Mouse (Mus musculus): ENCODE measurements around the gene Smyd3.

The Smyd3 gene

DNA sequence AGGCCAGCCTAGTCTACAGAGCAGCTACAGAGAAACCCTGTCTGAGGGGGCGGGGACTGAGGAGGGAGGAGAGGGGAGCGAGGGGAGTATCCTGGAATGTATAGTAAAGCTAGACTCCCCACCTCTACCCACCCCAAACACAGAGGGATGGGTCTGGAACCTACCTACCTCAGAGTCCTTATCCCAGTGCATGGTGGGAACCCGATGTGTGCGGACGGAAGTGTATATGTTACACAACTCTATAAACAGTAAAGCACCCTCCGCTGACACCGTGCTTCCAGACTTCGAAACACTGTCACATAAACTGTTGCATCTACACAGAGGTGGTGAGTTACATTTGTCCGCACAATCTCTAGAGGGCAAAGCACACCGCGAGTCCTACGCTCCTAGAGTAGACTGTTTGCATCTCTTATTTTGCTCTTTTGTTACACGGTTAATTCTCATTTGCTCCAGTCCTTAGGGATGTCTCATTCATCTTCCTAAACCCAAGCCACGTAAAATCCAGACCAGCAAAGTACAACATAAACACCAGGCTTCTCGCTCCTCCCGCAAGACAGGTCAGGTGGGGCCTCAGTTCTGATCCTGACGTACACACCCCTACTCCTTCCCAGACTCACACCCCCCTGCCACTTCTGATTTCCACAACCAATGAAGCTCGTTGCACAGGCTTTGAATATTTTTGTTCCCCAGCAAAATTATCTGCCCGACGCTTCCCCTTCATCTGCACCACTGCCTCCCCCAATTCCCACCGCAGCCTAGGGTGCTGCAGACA, 714 bp downstream of the Smyd3 start:
- DNase-seq, result peak in 1 of 2 experiments; percentile 22

DNA sequence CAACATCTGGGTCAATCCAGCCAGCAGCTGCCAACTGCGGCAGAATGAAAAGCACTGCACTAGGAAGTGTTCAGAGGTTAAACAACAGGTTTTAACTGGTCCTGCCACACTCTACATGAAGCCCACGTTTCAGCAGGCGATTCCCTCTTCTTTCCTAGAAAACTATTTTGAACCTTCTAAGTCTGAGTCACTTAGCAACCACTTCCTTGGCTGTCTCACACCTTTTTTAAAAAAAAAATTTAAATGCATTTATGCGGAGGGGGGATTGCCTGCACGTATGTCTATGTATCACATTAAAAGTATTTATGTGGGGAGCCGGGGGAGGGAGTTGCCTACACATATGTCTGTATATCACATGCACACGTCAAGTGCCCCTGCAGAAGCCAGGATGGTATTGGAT, 5.9 kb downstream of the Smyd3 start:
- no peak for DNase-seq

DNA sequence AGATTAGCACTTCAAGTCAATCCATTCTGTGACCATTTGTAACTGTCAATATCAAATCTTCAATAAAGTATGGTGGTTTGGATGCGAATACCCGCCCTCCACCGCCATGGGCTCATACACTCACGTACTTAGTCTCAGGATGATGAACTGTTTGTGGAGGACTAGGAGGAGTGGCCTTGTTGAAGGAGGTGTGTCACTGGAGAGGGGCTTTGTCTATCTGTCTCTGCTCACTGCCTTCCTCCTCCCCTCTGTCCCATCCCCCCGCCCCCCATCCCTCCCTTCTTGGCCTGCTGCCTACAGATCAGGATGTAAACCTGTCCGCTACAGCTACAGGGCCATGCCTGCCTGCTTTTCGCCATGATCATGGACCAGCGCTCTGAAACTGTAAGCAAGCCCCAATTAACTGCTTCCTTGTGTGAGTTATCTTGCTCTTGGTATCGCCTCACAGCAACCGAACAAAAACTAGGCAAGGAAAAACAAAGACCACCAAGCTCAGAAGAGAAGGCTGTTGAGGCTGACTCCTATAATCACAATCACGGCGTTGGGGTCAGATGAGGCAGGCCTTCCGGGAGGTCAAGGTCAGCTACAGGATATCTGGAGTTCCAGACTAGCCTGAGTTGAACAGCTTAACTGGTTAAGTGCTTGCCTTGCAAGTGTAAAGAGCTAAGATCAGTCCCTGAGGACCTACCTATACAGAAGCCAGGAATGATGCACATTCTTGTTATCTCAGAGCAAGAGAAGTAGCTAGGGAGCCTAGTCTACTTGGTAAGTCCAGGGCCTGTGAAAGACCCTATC, 7.1 kb downstream of the Smyd3 start:
- no peak for DNase-seq

DNA sequence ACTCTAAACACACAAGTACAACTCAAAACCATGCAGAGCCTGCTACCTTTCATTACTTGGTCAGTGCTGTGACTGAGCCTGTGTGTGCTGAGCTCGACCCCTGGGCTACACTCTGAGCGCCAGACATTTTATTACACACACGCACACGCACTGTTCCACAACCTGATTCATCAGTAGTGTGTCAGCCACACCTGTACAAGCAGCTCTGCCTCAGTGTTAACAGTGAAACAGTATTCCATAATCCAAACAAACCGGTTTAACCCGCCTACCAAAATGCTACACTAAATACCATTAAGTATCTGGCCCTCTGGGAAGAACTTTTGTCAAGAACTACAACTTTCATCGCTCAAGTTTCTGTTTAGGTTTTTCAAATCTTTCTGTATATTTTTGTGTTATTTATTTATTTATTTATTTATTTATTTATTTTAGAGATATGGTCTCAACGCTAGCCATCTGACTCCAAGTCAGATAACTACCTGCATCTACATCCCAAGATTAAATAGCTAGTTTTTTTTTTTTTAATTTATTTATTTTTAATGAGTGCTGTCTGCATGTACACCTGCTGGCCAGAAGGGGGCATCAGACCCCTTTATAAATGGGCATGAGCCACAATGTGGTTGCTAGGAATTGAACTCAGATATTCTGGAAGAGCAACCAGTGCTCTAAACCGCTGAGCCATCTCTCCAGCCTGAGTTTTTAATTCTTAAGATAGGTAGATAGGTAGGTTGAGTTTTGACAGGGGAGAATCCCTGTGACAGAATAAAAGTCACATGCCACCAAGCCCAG, 11.1 kb downstream of the Smyd3 start:
- DNase-seq, result peak in 1 of 2 experiments; percentile 15

DNA sequence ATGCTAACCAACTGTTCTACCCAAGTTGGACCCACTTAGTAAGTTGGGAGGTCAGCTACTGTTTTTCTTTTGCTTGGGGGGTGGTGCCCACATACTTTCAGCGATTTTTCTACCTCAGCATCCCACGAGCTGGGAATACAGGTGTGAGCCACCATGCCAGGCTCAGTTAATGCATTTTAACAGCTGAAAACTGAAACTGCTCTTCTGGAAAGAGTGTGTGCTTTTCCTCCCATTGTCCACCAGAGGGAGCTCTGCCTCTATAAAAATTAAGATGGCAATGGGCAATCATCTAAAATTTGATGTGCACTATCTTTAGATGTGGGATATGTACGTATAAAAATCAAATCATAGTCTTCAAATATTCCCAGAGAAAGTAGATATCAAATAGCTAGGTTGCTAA, 15.3 kb downstream of the Smyd3 start:
- no peak for DNase-seq

DNA sequence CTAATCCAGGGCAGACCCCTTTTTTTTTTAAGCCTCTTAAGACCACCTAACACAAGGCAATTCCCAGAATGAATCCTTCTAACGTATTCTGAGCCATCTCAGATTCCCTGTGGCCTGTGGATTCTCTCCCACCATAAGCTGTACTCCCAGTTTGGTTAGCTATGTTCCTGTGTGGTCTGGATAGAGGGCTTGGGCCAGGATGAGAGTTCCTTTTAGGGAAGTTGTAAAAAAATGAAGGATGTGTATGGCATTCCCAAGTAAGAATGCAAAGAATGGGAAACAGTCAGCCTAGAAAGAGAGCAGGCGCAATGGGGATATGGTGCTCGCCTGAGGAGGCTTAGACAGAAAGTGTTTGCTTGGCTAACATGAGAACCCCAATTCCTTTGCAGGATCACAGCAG, 18.6 kb downstream of the Smyd3 start:
- DNase-seq, result no peak

DNA sequence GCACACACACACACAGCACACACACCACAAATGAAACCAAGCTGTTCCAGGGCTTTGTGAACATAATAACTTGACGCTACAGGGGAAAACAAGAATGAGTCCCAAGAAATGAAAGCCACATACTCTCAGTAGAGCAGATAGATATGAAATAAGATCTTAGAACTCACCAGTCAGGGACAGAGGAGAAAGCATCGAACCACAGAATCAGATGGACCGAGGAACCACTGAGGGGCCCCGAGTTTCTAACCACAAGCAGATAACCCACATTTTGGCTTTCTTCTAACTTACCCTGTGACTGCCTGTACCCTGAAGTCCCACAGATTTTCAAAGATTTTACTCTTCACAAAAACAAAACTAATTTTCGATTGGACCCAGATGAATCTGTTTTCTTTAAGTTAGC, 24.9 kb downstream of the Smyd3 start:
- DNase-seq, result no peak

DNA sequence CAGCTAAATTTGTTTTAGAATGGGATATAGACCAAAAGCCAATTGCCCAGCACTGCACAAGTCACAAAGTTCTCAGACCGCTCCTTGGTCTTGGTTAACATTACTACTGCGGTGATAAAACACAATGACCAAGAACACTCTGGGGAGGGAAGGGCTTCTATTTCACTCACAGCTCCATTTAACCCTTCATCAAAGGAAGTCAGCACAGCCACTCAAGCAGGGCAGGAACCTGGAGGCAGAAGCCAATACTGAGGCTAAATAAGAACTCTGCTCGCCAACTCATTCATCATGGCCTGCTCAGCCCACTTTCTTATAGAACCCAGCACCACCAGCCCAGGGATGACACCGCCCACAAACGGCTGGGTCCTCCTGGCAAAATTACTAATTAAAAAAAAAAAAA, 29.3 kb downstream of the Smyd3 start:
- no peak for DNase-seq

DNA sequence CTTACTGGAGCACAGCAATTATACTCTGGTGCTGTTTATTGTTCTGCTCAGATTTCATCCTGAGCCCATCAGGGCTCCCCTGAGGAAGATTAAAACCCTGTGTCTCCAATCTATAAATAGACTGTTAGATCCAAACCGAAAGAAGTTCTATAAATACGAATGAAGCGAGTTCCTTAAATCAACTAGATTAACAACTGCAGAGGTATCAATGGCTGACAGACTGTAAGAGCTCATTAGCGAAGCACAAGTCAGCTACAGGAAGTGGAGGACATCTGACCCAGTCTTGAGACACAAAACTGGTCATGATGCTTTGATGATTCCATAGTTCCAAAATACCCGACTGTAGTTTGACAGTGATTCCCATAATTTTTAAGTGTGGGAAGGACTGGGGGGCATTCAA, 29.9 kb downstream of the Smyd3 start:
- no peak for DNase-seq

DNA sequence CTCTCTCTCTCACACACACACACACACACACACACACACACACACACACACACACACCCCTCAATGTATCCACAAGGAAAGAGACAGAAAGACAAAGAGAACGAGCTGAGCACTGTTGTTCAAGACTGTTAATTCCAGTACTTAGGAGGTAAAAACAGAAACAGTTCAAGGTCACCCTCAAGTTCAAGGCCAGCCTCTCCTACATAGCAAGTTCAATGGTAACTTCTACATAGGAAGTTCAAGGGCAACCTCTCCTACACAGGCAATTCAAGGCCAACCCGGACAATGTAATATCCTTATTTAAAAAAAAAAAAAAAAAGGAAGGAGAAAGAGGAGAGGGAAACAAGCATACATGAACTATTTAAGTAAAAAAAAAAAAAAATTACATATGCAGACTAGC, 30.6 kb downstream of the Smyd3 start:
- no peak for DNase-seq

DNA sequence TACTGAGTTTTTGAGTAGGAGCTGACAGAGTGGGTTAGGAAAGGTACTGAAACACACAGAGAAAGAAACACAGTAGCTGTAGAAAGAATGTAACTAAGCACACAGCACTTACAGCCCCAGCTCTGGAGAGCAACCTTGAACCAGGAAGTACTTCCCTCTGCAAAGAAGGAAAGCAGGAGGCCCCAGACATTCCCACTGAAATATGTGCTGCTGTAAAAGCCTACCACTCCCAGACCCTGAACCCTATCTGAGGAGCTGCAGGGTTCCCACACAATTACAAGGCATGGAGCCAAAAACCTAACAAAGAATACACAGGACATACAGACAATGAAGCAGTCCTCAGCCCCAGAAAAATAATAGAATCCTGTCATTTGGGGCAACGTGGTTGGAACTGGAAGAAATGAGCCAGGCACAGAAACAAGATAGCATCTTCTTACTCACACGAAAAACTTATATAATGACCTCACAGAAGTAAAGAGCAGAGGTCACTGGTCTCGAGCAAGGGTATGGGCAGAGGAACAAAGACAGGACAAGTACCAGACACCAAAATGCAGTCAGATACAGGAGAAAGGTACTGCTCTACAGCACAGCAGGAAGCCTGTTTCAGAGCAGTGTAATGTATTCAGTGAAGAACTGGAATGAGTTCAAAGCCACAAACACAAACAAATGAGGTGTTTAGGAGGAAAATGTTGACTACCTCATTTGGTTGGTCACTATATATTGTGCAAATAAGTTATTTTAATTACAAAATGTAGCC, 31.9 kb downstream of the Smyd3 start:
- no peak for DNase-seq

DNA sequence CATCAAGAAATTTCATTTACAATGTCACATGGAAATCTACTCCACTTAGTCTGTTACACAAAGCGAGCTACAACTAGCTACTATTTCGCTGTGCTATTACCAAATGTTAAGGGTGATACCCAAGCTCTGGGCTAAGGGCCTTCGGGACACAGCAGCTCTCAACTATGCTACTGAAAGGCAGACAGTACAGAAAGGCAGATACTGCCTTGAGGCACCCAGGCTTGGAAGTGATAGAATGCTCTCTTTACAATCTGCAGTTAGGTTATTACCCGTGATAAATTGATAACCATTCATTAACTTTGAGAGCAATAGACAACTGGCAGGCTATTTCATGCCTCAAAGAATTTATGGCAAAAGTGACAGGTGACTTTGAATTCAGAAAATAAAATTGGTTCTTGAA, 37.0 kb downstream of the Smyd3 start:
- no peak for DNase-seq

DNA sequence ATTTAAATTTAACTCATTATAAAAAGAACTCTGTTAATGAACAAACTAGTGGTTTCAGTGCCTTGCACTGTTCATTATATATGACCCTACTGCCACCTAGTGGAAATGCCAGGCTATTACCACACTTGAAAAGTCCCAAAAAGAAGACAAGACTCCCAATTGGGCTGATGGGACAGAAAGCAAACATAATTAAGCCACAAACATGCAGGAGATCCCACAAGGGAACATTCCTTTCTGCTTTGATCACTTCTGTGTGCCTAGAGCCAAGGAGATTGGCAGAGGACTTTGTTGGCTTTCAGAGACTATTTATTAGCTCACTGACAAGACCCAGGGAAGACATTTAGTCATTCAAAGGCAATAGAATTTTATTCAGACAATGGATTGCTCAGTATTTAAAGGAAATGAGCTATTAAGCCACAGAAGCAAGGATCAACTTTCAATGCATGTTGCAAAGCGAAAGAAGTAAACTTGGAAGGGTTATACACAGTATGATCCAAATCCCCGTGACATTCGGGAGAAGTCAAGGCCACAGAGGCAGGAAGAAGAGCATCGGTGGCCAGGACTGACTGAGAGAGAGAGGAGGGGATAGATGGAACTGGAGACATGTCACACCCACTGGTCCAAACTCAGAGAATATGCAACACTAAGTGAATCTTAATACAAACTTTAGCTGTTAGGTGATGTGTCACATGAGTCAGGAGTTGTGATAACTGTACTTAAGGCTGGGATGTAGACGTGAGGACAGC, 40.5 kb downstream of the Smyd3 start:
- DNase-seq, result peak in 1 of 2 experiments; percentile 39

DNA sequence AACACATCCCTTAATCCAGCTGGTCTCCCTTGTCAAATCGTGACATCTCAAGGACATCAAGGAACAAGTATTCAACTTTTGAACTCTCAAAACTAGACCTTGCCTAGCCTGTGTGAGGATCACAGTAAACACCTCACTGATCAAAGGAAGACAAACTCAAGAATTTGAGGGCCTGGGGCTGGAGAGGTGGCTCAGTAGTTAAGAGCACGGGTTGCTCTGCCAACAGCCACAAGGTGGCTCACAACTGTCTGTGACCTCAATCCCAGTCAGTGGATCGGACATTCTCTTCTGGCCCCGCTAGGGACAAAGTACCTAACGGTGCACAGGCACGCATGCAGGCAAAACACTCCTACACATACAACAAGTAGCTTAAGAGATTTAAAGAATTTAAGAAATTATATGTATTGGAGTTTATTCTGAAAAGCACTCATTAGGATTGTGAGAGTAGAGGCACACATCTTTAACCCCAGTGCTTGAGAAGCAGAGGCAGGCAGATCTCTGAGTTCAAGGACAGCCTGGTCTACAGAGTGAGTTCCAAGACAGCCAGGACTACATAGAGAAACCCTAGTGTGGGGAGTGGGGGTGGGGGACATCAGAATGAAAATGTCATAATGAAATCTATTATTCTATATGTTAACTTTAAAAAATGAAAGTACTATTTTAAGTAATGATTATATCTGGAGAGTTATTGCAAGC, 41.2 kb downstream of the Smyd3 start:
- no peak for DNase-seq

DNA sequence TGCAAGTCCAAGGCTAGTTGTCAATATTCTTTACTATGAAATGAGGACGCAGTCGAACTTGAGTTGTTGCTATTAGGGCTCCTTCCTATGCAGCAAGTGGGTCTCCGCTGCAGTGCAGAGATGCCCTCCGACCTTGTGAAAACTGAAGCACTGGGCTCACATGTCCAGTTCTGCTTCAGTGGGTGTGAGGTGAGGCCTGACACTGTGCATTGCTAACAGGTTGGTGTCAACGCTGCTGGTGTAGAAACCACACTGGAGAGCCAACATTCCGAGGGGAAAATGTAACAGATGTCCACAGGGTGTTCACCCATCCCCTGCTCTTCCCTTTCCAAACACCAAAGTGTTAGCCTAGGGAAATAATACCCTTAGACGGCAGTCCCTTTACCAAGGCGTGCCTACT, 43.1 kb downstream of the Smyd3 start:
- no peak for DNase-seq

DNA sequence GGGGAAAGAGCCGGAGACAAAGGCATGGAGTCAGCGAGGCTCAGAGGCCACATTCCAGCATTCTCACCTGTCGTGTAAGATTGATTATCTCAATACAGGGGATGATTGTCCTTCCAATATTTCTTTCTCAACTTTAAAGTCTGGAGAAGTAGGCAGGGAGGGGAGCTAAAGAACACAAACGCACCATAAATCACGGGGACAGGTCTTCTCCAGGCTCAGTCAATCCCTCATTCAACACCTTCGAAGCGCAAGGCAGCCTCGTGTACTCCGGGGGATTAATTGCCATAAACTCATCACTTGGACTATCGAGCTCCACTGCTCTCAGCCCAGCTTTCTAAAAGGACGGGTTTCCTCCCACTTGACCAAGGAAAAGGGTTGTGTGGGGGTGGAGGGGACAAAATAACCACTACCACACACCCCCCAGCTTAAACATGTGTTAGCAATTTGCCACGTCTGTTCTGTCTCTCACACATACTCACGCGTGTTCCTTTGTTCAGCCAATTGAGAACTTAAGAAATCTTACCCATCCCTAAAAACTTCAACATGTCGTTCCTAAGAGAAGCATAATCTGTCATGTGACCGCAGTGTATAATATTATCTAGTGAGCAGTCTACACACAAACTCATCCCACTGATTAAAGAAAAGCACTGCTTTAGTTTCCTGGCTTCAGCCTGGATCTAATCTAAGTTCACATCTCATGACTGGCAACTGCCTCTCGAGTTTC, 43.8 kb downstream of the Smyd3 start:
- DNase-seq, result no peak

DNA sequence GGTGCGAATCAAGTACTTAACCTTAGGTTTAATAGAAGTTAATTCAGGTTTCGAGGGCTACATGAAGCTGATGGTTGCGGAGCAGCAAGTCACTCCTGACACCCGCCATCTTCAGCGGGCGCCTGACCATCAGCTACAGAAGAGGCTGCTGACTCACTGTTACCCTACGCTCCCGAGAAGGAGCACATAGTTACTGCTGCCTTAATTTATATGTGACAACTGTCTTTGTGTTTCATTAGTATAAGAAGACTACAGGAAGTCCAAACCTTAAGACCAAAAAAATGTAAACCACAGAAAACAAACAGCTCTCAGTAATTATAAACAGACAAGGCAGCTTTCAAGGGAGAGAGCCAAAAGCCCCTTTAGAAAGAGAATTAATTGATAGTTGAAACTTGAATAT, 49.9 kb downstream of the Smyd3 start:
- DNase-seq, result no peak

DNA sequence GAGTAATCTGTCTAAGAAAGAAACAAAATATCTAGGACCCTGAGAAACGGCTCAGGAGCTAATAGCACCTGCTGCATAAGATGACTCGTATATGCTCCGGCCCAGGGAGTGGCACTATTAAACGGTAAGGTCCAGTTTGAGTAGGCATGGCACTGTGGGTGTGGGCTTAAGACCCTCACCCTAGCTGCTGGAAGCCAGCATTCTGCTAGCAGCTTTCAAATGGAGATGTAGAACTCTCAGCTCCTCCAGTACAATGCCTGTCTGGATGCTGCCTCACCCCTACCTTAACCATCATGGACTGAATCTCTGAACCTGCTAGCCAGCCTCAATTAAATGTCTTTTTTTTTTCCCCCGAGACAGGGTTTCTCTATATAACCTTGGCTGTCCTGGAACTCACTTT, 55.5 kb downstream of the Smyd3 start:
- no peak for DNase-seq

DNA sequence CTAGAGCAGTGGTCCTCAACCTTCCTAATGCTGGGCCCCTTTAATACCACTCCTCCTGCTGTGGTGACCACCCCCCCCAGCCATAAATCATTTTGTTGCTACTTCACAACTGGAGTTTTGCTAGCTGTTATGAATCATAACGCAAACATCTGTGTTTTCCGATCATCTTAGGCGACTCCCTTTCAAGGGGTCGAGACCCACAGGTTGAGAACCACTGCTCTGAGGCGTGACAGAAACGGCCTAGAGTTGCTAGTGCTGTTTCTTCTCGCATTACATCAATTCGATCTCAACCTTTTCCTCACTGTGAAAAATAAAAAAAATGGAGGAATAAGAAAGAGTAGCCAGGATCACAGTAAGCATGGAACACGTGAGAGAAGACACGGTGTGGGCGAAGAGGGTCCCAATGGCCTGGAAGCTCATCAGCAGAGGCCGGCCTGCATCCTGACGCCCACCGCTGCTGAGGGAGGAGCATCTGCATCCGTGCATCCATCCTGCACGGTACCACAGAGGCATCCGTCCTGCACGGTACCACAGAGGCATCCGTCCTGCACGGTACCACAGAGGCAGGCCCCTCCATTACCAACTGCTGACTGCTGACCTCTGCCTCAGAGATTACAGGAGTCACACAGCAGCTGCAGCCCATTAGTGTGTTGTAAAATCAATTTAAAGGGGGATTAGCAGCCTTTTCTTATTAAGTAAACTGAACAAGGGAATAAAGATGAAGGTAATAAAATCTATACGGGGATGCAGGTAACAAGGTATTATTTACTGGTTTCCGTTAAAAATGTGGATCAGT, 56.6 kb downstream of the Smyd3 start:
- no peak for DNase-seq

DNA sequence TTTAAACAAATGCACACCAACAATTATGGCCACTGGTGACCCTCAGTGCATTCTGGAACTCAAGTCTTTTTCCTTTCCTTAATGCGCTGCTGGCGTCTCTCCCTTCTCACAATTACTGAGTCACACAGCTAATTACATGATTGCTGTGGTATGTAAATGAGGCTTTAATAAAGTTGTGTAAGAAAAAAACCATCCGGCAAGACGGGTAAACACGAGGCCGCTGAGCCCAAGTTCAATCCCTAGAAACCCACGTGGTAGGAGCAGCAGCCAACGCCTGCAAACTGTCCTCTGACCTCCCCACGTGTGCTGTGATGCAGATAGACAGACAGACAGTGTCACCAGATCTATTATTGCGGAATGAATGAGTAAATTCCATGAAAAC, 58.9 kb downstream of the Smyd3 start:
- DNase-seq, result no peak

Data from spleen, adult 18-20 months (tissue).